Mouse (Mus musculus) liver, embryonic 12.5 days (tissue): Measurements from ENCODE around the gene Tmem150b. TPM values are rescaled to one million over a fixed set of nuclear protein-coding genes. Genes with fewer than 3 reads are reported as not detected.

Source experiments
- ATAC-seq: fragments of 200-750 bp; cut with Nextera tagmentation; 2 replicates; pipeline ENCODE4 v1.8.0; 2017; ENCODE audit warnings: moderate number of reproducible peaks, mild to moderate bottlenecking, moderate library complexity
- H3K27ac ChIP-seq: fragments of 300-500 bp; sonication (generic); 2 replicates; pipeline ENCODE4 v1.5.1; 2016; ENCODE audit warnings: mild to moderate bottlenecking
- H3K27me3 ChIP-seq: fragments of 300-500 bp; sonication (generic); replicated peaks from 2 replicates; pipeline ENCODE4 v1.6.1; 2016; ENCODE audit warnings: mild to moderate bottlenecking, moderate library complexity
- H3K36me3 ChIP-seq: fragments of 300-500 bp; sonication (generic); 2 replicates; pipeline ENCODE4 v1.6.1; 2016; ENCODE audit warnings: mild to moderate bottlenecking, moderate library complexity
- H3K4me1 ChIP-seq: fragments of 300-500 bp; sonication (generic); 2 replicates; pipeline ENCODE4 v1.6.1; 2016
- H3K4me2 ChIP-seq: fragments of 300-500 bp; sonication (generic); 2 replicates; pipeline ENCODE4 v1.6.1; 2016; ENCODE audit warnings: mild to moderate bottlenecking, moderate library complexity
- H3K4me3 ChIP-seq: fragments of 300-500 bp; sonication (generic); 2 replicates; pipeline ENCODE4 v1.5.1; 2016; ENCODE audit warnings: mild to moderate bottlenecking, moderate library complexity
- H3K9ac ChIP-seq: fragments of 300-500 bp; sonication (generic); 2 replicates; pipeline ENCODE4 v1.6.1; 2016; ENCODE audit warnings: mild to moderate bottlenecking, moderate library complexity
- H3K9me3 ChIP-seq: fragments of 300-500 bp; sonication (generic); replicated peaks from 2 replicates; pipeline ENCODE4 v1.6.1; 2016; ENCODE audit warnings: mild to moderate bottlenecking, moderate library complexity
- WGBS: fragments of 180-500 bp; shearing (Covaris S2); methylation state at CpG from one replicate; pipeline ENCODE4 v1.1.7; 2016; ENCODE audit not compliant: insufficient replicate concordance; 5-methylcytosine and 5-hydroxymethylcytosine counted together
- polyA plus RNA-seq: library from polyadenylated mRNA; unstranded; fragments of >200 nt; fragmentation: Nextera tagmentation; extraction: Ambion mirVana; gene quantifications from 2 replicates; pipeline ENCODE4 v1.2.1, GENCODE M21; 2016

The Tmem150b gene
- polyA plus RNA-seq, 1 experiment from 2014 or later: 0.12 TPM

GRCm38 (mm10) chr7:4683307-4683706 lies 41.7 kb downstream of the Tmem150b start:
- no peak overlapping the region for H3K27ac ChIP-seq
- H3K9ac ChIP-seq: no peak overlapping the region
- H3K9me3 ChIP-seq: no peaks in the 10 kb centered on the region
- H3K4me2 ChIP-seq: no peak overlapping the region
- H3K36me3 ChIP-seq: peaks cover 38% of the 10 kb centered on the region
- peaks cover 24% of the 10 kb centered on the region for H3K4me1 ChIP-seq
- 62% methylated on average over 5 of the region's 5 CpGs for WGBS
- ATAC-seq: no peak
- no peaks in the 10 kb centered on the region for H3K27me3 ChIP-seq
- H3K4me3 ChIP-seq: no peak overlapping the region

- Histone ChIP-seq H3K4me1 (peaks cover 45% of the 10 kb centered on the region), H3K4me2 (no peak overlapping the region), H3K36me3 (peaks cover 82% of the 10 kb centered on the region), H3K4me3 (no peak overlapping the region), H3K27ac (peak overlapping the region; percentile 45; the same call in 1 of the 2 replicates), H3K9ac (no peak overlapping the region), H3K9me3 (no peaks in the 10 kb centered on the region), H3K27me3 (no peaks in the 10 kb centered on the region)
- ATAC-seq: no peak
- 78% methylated on average over 7 of the region's 7 CpGs for WGBS
Measured at GRCm38 (mm10) chr7:4675200-4675599, 49.8 kb downstream of the Tmem150b start.

GRCm38 (mm10) chr7:4674114-4674731 lies 50.8 kb downstream of the Tmem150b start:
- no peak overlapping the region for H3K4me2 ChIP-seq
- no peaks in the 10 kb centered on the region for H3K27me3 ChIP-seq
- ATAC-seq: no peak
- no peak overlapping the region for H3K9ac ChIP-seq
- no peak overlapping the region for H3K4me3 ChIP-seq
- peaks cover 52% of the 10 kb centered on the region for H3K4me1 ChIP-seq
- no peaks in the 10 kb centered on the region for H3K9me3 ChIP-seq
- WGBS: 80% methylated on average over 12 of the region's 12 CpGs
- peaks cover 81% of the 10 kb centered on the region for H3K36me3 ChIP-seq
- H3K27ac ChIP-seq: peak overlapping the region; percentile 45; the same call in 1 of the 2 replicates

DNA sequence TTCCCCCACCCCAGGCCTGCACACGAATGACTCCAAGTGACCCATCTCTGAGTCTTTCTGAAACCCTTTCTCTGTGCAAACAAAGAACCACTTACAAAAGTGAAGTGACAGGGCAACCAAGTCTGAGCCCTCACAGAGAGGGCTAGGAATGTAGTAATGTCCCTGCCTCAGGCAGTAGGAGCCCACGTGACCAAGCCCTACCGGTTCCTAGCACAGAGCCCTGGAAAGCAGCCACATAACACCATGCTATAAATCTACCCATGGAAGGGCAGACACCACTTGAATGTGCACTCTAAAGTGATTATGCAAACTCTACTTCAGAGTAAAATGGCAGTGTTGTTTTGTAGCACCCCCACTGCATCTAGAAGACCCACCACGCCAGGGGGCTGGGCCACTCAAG lies 53.1 kb downstream of the Tmem150b start:
- Histone ChIP-seq H3K4me2 (no peak overlapping the region), H3K4me1 (peaks cover 62% of the 10 kb centered on the region), H3K36me3 (peaks cover 86% of the 10 kb centered on the region), H3K4me3 (no peak overlapping the region), H3K9ac (0 out of 2 replicates have a peak overlapping the region, but pooled peaks have one; percentile 22), H3K27me3 (no peaks in the 10 kb centered on the region), H3K9me3 (no peaks in the 10 kb centered on the region), H3K27ac (peak overlapping the region; percentile 87; the same call in 1 of the 2 replicates)
- ATAC-seq: no peak
- WGBS: 79% methylated on average over 4 of the region's 4 CpGs

- Histone ChIP-seq H3K9ac (peak overlapping the region; percentile 51), H3K4me2 (peak overlapping the region; percentile 55), H3K27ac (peak overlapping the region; percentile 87), H3K27me3 (no peaks in the 10 kb centered on the region), H3K9me3 (no peaks in the 10 kb centered on the region), H3K36me3 (peaks cover 85% of the 10 kb centered on the region), H3K4me1 (peaks cover 57% of the 10 kb centered on the region), H3K4me3 (peak overlapping the region; percentile 14; the same call in 1 of the 2 replicates)
- ATAC-seq: peak; percentile 99
- 38% methylated on average over 8 of the region's 8 CpGs for WGBS
Measured at GRCm38 (mm10) chr7:4670655-4671255, 54.3 kb downstream of the Tmem150b start.

- H3K4me3 ChIP-seq: no peak overlapping the region
- no peak overlapping the region for H3K4me2 ChIP-seq
- no peaks in the 10 kb centered on the region for H3K27me3 ChIP-seq
- H3K4me1 ChIP-seq: peaks cover 42% of the 10 kb centered on the region
- H3K9me3 ChIP-seq: no peaks in the 10 kb centered on the region
- ATAC-seq: no peak
- no peak overlapping the region for H3K27ac ChIP-seq
- no peak overlapping the region for H3K9ac ChIP-seq
- 85% methylated on average over 9 of the region's 9 CpGs for WGBS
- H3K36me3 ChIP-seq: peaks cover 78% of the 10 kb centered on the region
Measured at GRCm38 (mm10) chr7:4669156-4669555, 55.9 kb downstream of the Tmem150b start.

GRCm38 (mm10) chr7:4668506-4668905 lies 56.5 kb downstream of the Tmem150b start:
- H3K36me3 ChIP-seq: peaks cover 77% of the 10 kb centered on the region
- no peaks in the 10 kb centered on the region for H3K9me3 ChIP-seq
- no peak overlapping the region for H3K4me2 ChIP-seq
- no peak overlapping the region for H3K9ac ChIP-seq
- 92% methylated on average over 8 of the region's 8 CpGs for WGBS
- peak overlapping the region; percentile 13; the same call in 1 of the 2 replicates for H3K27ac ChIP-seq
- no peaks in the 10 kb centered on the region for H3K27me3 ChIP-seq
- H3K4me3 ChIP-seq: no peak overlapping the region
- peaks cover 42% of the 10 kb centered on the region for H3K4me1 ChIP-seq
- ATAC-seq: no peak

GRCm38 (mm10) chr7:4666871-4667270 lies 58.2 kb downstream of the Tmem150b start:
- Histone ChIP-seq H3K9ac (no peak overlapping the region), H3K4me2 (no peak overlapping the region), H3K4me1 (peaks cover 39% of the 10 kb centered on the region), H3K9me3 (no peaks in the 10 kb centered on the region), H3K4me3 (no peak overlapping the region), H3K27me3 (no peaks in the 10 kb centered on the region), H3K27ac (no peak overlapping the region), H3K36me3 (peaks cover 77% of the 10 kb centered on the region)
- ATAC-seq: no peak
- 87% methylated on average over 5 of the region's 5 CpGs for WGBS

- ATAC-seq: no peak
- 78% methylated on average over 2 of the region's 2 CpGs for WGBS
- Histone ChIP-seq H3K27ac (0 out of 2 replicates have a peak overlapping the region, but pooled peaks have one; percentile 7), H3K4me1 (peaks cover 29% of the 10 kb centered on the region), H3K9ac (no peak overlapping the region), H3K36me3 (peaks cover 63% of the 10 kb centered on the region), H3K27me3 (no peaks in the 10 kb centered on the region), H3K4me2 (no peak overlapping the region), H3K9me3 (no peaks in the 10 kb centered on the region), H3K4me3 (no peak overlapping the region)
Measured at GRCm38 (mm10) chr7:4663742-4664141, 61.3 kb downstream of the Tmem150b start.

DNA sequence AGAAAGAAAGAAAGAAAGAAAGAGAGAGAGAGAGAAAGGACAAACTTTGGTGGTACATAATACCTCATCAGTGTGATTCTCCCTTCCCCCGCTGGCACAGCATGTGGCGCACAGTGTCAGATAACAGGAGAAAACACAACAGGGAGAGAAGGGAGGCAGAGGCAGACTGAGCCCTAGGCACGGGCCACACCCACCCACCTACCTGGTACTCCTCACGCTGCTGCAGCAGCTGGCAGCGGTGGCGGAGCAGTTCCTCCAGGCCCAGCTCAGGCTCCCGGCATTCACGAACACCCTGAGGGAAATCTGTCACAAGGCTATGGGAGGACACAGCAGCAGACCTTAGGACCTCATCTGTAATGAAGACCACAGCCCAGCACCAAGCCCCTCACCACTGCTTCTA lies 61.9 kb downstream of the Tmem150b start:
- ATAC-seq: no peak
- Histone ChIP-seq H3K36me3 (peaks cover 58% of the 10 kb centered on the region), H3K27me3 (no peaks in the 10 kb centered on the region), H3K9ac (no peak overlapping the region), H3K27ac (0 out of 2 replicates have a peak overlapping the region, but pooled peaks have one; percentile 7), H3K4me3 (no peak overlapping the region), H3K9me3 (no peaks in the 10 kb centered on the region), H3K4me2 (no peak overlapping the region), H3K4me1 (peaks cover 24% of the 10 kb centered on the region)
- WGBS: 77% methylated on average over 8 of the region's 8 CpGs

DNA sequence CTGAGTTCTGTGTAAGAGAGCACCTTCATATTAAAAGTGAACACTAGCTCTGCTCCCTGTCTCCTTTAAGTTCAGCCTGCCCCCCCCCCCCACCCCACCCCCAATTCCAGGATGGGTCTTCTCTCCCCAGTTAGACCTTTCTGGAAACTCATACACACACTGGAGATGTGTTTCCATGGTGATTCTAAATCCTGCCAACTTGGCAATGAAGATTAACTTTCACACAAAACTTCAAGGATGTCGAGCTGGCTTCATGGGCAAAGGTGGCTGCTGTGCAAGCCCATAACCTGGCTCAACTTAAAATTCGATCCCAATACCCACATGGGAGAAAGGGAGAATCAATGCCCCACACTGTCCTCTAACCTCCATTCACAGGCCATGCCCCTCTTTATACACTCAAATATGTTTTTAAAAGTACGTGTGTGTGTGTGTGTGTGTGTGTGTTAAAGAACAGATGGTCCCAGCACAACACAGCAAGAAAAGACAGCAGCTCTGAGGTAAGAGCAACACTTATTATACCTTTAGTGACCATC lies 65.1 kb downstream of the Tmem150b start:
- Histone ChIP-seq H3K4me2 (peak overlapping the region; percentile 90), H3K27me3 (no peaks in the 10 kb centered on the region), H3K4me1 (peaks cover 50% of the 10 kb centered on the region), H3K27ac (peak overlapping the region; percentile 90), H3K4me3 (peak overlapping the region; percentile 88), H3K9ac (peak overlapping the region; percentile 77), H3K9me3 (no peaks in the 10 kb centered on the region), H3K36me3 (peaks cover 42% of the 10 kb centered on the region)
- 68% methylated on average over 3 of the region's 3 CpGs for WGBS
- ATAC-seq: no peak

DNA sequence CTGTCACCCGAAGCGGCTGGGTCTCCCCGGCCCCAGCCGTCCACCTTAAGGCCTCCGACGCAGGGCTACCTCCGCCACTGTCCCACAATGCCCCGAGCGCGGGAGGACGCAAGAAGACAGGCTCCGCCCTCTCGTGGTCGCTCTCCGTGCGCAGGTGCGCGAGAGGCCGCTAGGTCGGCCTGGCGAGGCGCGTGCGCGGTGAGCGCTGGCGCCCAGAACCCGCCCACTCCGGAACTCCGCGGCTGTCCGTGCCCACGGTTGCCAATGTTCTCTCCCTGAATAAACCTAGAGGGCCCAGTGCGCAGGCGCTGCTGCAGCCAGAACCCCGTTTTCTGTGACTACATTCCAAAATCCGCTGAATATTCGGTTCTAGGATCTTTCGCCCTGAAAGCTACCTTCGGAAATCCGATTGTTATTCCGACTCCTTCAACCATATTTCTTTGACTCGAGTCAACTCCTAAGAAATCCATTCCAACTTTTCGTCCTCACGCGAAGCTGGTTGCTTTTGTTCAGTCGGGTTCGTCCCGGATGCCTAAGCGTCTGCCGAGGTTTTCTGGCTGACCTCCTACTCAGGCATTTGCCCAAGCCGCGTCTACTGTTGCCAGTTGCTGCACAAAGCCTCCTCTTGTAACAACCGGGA lies 66.0 kb downstream of the Tmem150b start, which contains the start of gene Ppp6r1:
TSS of gene Ppp6r1 (minus strand) at position 108 of the 640 bp plus-strand sequence.
- peak within 1 kb of the TSS; percentile 88 for H3K4me3 ChIP-seq
- H3K27me3 ChIP-seq: no peaks in the 10 kb centered on the region
- peak; percentile 97 for ATAC-seq
- no peaks in the 10 kb centered on the region for H3K9me3 ChIP-seq
- H3K36me3 ChIP-seq: peaks cover 39% of the 10 kb centered on the region
- under 1% methylated on average over 54 of the region's 54 CpGs for WGBS
- peaks cover 60% of the 10 kb centered on the region for H3K4me1 ChIP-seq
- peak within 1 kb of the TSS; percentile 90 for H3K4me2 ChIP-seq
- H3K27ac ChIP-seq: peak within 1 kb of the TSS; percentile 90
- peak within 1 kb of the TSS; percentile 97 for H3K9ac ChIP-seq
